Mouse (Mus musculus) liver, embryonic 12.5 days (tissue): Measurements from ENCODE around the gene Art3. TPM values are rescaled to one million over a fixed set of nuclear protein-coding genes. Genes with fewer than 3 reads are reported as not detected.

Source experiments
- ATAC-seq: fragments of 200-750 bp; cut with Nextera tagmentation; 2 replicates; pipeline ENCODE4 v1.8.0; 2017; ENCODE audit warnings: moderate number of reproducible peaks, mild to moderate bottlenecking, moderate library complexity
- H3K27ac ChIP-seq: fragments of 300-500 bp; sonication (generic); 2 replicates; pipeline ENCODE4 v1.5.1; 2016; ENCODE audit warnings: mild to moderate bottlenecking
- H3K27me3 ChIP-seq: fragments of 300-500 bp; sonication (generic); replicated peaks from 2 replicates; pipeline ENCODE4 v1.6.1; 2016; ENCODE audit warnings: mild to moderate bottlenecking, moderate library complexity
- H3K36me3 ChIP-seq: fragments of 300-500 bp; sonication (generic); 2 replicates; pipeline ENCODE4 v1.6.1; 2016; ENCODE audit warnings: mild to moderate bottlenecking, moderate library complexity
- H3K4me1 ChIP-seq: fragments of 300-500 bp; sonication (generic); 2 replicates; pipeline ENCODE4 v1.6.1; 2016
- H3K4me2 ChIP-seq: fragments of 300-500 bp; sonication (generic); 2 replicates; pipeline ENCODE4 v1.6.1; 2016; ENCODE audit warnings: mild to moderate bottlenecking, moderate library complexity
- H3K4me3 ChIP-seq: fragments of 300-500 bp; sonication (generic); 2 replicates; pipeline ENCODE4 v1.5.1; 2016; ENCODE audit warnings: mild to moderate bottlenecking, moderate library complexity
- H3K9ac ChIP-seq: fragments of 300-500 bp; sonication (generic); 2 replicates; pipeline ENCODE4 v1.6.1; 2016; ENCODE audit warnings: mild to moderate bottlenecking, moderate library complexity
- H3K9me3 ChIP-seq: fragments of 300-500 bp; sonication (generic); replicated peaks from 2 replicates; pipeline ENCODE4 v1.6.1; 2016; ENCODE audit warnings: mild to moderate bottlenecking, moderate library complexity
- WGBS: fragments of 180-500 bp; shearing (Covaris S2); methylation state at CpG from one replicate; pipeline ENCODE4 v1.1.7; 2016; ENCODE audit not compliant: insufficient replicate concordance; 5-methylcytosine and 5-hydroxymethylcytosine counted together
- polyA plus RNA-seq: library from polyadenylated mRNA; unstranded; fragments of >200 nt; fragmentation: Nextera tagmentation; extraction: Ambion mirVana; gene quantifications from 2 replicates; pipeline ENCODE4 v1.2.1, GENCODE M21; 2016

Gene Art3
- polyA plus RNA-seq, 1 experiment from 2014 or later: 1.0 TPM

DNA sequence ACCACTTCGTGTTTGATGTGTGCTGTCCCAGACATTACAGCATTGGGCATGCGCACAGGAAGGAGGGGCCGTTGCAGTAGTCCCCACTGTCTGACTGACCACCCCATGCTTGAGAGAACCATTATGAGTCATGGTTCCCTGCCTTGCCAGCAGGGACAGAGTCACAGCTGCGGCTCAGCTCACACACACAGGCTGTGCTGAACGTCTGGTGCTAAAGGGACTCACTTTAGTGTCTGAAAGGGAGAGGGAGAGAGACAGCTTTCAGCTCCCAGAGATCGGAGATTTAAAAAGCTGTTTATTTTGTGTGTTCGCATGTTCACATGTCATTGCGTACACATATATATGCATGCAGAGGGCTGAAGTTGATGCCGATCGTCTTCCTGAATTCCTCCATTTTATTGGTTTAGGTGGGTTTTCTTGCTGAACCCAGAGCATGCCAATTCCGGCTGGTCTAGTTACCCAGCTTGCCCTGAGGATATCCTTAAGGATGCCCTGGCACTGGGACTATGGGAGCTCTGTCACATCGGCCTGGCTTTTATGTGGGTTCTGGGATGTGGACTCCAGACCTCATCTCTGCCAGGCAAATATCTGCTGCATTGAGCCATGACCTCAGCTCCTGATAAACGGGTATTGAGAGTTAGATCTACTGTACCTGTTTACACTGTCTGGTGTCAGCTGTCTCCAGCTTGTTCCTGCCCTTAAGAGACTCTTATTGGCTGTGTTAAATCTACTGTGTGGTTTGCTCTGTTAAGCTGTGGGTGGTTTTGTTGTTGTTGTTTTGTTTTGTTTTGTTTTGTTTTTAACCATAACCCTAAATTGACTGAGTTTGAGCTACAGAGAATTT is 37.7 kb downstream of the Art3 start:
- WGBS: 60% methylated on average over 13 of the region's 13 CpGs
- ATAC-seq: peak; percentile 63
- Histone ChIP-seq H3K27ac (0 out of 2 replicates have a peak overlapping the region, but pooled peaks have one; percentile 8), H3K9me3 (no peaks in the 10 kb centered on the region), H3K36me3 (no peaks in the 10 kb centered on the region), H3K4me3 (no peak overlapping the region), H3K4me1 (peaks cover 20% of the 10 kb centered on the region), H3K9ac (no peak overlapping the region), H3K27me3 (peaks cover 2% of the 10 kb centered on the region; the same call in 1 of the 2 replicates), H3K4me2 (no peak overlapping the region)

DNA sequence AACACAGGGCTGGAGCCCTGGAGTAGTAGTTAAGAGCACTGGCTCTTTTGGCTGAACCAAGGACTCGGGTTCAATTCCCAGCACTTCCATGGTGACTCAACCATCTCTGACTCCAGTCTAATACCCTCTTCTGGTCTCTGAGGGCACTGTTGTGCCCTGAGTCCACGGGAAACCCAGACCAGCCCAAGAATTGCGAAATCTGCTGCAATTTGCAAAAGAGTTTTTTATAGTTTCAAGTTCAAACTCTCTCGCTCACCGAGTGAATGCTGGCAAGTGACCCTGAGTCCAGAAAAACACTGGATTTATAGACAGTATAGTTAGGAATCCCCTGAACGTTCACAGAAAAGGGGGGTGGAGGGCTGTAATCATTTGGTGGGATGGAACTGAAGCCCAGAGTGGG is 38.8 kb downstream of the Art3 start:
- WGBS: 51% methylated on average over 6 of the region's 6 CpGs
- Histone ChIP-seq H3K9ac (no peak overlapping the region), H3K9me3 (no peaks in the 10 kb centered on the region), H3K4me3 (no peak overlapping the region), H3K4me1 (peaks cover 27% of the 10 kb centered on the region), H3K4me2 (no peak overlapping the region), H3K27ac (no peak overlapping the region), H3K36me3 (no peaks in the 10 kb centered on the region), H3K27me3 (0 out of 2 replicates have a peak, but pooled peaks cover 5% of the 10 kb centered on the region)
- no peak for ATAC-seq

DNA sequence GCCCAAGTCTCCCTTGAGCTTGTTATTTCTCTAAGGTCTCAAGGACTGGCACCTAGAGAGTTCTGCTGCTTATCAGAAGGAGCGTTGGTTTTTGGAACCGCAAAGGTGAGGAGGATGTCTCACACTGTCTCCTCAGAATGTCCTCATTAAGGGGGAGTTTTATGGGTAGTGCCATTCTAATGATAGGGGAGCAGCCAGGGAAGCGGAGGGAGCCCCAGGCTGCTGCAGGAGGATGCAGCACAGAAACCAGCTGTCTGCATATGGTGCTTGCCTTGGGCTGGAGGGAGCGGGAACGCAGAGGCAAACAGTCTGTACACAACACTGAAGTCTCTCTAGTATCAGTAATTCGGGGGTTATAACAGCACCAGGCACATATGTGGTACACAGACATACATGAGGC is 39.3 kb downstream of the Art3 start:
- Histone ChIP-seq H3K4me1 (peaks cover 30% of the 10 kb centered on the region), H3K9me3 (no peaks in the 10 kb centered on the region), H3K9ac (no peak overlapping the region), H3K27me3 (0 out of 2 replicates have a peak, but pooled peaks cover 5% of the 10 kb centered on the region), H3K4me3 (no peak overlapping the region), H3K27ac (no peak overlapping the region), H3K4me2 (no peak overlapping the region), H3K36me3 (no peaks in the 10 kb centered on the region)
- ATAC-seq: no peak
- 69% methylated on average over 6 of the region's 6 CpGs for WGBS

DNA sequence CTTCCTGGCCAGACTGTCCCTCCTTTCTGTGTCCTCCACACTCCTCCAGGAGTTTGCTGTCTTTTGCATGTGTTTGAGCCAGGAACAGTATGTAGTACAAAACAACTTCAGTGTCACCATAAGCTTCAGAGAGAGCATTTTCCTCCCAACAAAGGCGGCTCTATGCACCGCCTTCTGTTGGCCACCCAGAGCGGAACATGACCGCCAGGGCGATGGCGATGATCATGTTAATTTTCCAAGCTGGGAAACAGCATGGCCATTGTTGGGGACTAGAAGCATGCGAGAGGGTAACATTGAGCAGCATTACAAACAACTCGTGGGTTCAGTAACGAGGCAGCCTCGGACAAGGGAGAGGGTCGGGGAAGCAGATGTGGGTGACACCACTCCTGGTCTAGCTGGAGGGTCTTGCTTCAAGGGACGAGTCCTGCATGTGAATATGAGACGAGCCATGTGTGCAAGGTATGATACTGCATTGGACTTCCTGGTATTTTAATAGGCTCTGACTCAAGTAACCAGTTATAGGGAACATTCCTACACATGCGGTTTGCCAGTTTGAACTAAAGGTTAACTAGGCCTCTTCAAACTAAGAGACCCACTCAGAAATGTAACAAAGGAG is 39.8 kb downstream of the Art3 start:
- H3K4me2 ChIP-seq: no peak overlapping the region
- no peak overlapping the region for H3K9ac ChIP-seq
- no peaks in the 10 kb centered on the region for H3K36me3 ChIP-seq
- WGBS: 72% methylated on average over 14 of the region's 14 CpGs
- 0 out of 2 replicates have a peak, but pooled peaks cover 5% of the 10 kb centered on the region for H3K27me3 ChIP-seq
- no peak overlapping the region for H3K4me3 ChIP-seq
- ATAC-seq: no peak
- no peaks in the 10 kb centered on the region for H3K9me3 ChIP-seq
- H3K4me1 ChIP-seq: peaks cover 35% of the 10 kb centered on the region
- no peak overlapping the region for H3K27ac ChIP-seq

DNA sequence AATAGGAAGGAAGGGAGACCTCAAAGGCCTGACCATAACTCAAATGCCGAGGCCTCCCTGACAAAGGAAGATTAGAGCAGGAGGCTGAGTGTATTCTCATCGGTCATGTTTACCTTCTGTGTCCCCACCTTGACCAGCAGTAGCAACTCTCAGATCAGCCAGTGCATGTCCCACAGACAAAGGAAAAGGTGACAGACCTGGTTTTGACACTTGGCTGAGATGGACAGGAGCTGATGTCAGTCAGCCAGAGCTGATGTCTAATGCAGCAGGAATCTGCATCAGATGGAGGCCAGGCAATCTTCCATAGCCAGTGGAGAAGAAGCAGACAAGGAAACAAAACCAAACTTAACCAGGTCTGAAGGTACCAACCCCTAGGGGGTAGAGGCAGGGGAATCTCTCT is 41.0 kb downstream of the Art3 start:
- Histone ChIP-seq H3K36me3 (no peaks in the 10 kb centered on the region), H3K4me3 (no peak overlapping the region), H3K9me3 (no peaks in the 10 kb centered on the region), H3K9ac (no peak overlapping the region), H3K4me1 (peaks cover 35% of the 10 kb centered on the region), H3K4me2 (no peak overlapping the region), H3K27ac (no peak overlapping the region), H3K27me3 (0 out of 2 replicates have a peak, but pooled peaks cover 5% of the 10 kb centered on the region)
- WGBS: 15% methylated on average over 2 of the region's 2 CpGs
- no peak for ATAC-seq

DNA sequence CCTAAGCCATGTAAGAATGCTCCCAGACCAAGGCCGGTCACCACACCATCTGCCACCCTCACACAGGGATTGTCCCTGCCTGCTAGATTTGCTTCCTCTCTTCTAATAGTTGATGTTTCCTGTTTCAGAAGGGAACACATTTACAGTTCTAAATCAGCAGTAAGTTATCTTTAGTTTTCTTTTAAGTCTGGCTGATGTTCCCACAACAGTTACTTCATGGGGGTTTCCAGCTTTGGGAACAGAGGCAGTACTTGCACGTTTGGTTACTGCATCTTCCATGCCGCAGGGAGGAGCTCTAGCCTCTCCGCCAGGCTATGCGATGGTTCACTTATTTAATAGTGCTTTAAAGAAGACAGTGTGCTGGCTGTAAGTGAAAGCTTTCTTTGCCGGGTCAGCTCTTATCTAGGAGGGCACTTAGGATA is 43.1 kb downstream of the Art3 start:
- no peaks in the 10 kb centered on the region for H3K36me3 ChIP-seq
- H3K27me3 ChIP-seq: 0 out of 2 replicates have a peak, but pooled peaks cover 5% of the 10 kb centered on the region
- H3K4me2 ChIP-seq: peak overlapping the region; percentile 25; the same call in 1 of the 2 replicates
- H3K9ac ChIP-seq: no peak overlapping the region
- peaks cover 35% of the 10 kb centered on the region for H3K4me1 ChIP-seq
- no peak overlapping the region for H3K4me3 ChIP-seq
- WGBS: 24% methylated on average over 6 of the region's 6 CpGs
- H3K27ac ChIP-seq: peak overlapping the region; percentile 31
- ATAC-seq: no peak
- no peaks in the 10 kb centered on the region for H3K9me3 ChIP-seq

DNA sequence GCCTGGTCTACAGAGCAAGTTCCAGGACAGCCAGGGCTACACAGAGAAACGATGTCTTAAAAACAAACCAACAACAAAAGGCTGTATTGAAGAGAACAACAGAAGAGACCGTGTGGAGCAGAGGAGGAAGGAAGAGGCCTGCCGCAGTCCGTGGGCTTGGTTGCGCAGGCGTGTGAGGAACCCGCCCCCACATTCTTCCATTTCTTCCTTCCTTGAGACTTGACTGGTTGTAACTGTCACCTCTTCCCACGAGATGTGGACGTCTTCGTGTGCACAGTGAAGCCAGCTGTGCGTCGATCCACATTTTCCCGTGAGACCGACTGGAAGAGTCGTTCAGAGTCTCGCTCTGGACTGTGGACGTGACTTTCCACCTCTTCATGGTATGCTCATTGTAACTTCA is 43.7 kb downstream of the Art3 start:
- Histone ChIP-seq H3K9ac (no peak overlapping the region), H3K36me3 (no peaks in the 10 kb centered on the region), H3K4me2 (peak overlapping the region; percentile 25; the same call in 1 of the 2 replicates), H3K4me1 (peaks cover 33% of the 10 kb centered on the region), H3K9me3 (no peaks in the 10 kb centered on the region), H3K27me3 (0 out of 2 replicates have a peak, but pooled peaks cover 5% of the 10 kb centered on the region), H3K4me3 (no peak overlapping the region), H3K27ac (peak overlapping the region; percentile 43)
- WGBS: 35% methylated on average over 17 of the region's 17 CpGs
- 0 out of 2 replicates have a peak, but pooled peaks have one; percentile 40 for ATAC-seq

DNA sequence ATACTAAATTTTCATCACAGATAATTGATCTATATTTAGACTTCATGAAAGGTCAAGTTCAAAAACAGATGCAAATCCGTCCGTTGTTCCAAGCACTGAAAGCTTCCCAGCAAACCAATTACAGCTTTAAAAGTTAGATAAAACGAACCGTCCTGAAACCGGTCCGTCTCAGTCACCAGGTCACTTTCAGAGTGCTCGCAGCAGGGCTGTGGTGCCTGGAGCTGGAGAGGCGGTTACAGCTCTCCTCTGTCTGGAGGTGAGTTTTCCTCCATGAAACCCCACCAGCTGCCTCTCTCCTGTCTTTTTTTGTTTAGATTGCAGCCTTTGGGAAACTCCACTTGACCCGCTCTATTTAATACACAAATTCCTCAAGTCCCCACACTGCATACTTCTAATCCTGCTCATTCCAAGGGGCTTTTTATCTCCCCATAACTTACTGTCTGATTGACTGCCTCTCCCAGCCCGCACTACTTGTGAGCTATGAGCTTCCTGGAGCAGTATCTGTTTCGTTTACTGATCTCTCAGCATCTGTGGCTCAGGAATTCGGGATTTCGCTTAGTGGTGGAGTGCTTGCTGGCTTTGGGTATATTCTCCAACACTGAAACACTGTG is 45.3 kb downstream of the Art3 start:
- Histone ChIP-seq H3K9ac (no peak overlapping the region), H3K27ac (no peak overlapping the region), H3K4me3 (no peak overlapping the region), H3K27me3 (0 out of 2 replicates have a peak, but pooled peaks cover 5% of the 10 kb centered on the region), H3K9me3 (no peaks in the 10 kb centered on the region), H3K4me2 (no peak overlapping the region), H3K4me1 (peaks cover 30% of the 10 kb centered on the region), H3K36me3 (no peaks in the 10 kb centered on the region)
- no peak for ATAC-seq
- 47% methylated on average over 13 of the region's 13 CpGs for WGBS

DNA sequence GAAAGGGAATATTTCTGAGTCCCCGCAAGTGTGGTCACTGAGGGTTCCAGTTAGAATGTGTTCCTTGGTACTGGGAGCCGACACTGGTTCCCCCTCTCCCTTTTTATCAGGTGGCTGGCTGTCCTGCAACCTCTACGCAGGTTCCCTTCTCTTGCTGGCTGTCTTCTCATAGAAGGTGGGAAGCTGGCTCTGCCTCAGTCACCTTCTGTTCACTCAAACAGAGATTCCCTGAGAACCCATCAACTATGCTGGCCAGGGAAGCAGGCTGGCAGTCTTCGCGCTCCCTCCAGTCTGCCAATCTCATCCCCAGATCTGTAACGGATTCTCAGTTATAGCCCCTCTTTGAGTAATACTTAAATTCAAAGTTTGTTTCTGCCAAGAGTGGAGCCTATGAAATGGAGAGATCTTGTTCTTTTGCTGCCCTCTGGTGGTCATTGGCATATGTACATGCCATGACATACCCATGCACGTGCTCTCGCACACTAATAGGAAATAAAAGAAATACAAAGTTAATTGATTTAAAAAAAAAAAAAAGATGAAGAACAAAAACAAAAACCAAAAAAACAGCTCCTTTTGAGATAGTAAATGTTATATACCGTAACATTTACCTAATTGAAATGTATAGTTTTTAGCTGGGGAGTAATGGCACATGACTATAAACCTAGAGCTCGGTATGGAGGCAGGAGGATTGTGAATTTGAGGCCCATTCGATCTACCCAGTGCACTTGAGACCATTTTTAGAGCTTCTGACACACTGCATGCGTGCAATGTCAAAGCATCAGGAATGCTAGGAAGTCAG is 50.1 kb downstream of the Art3 start:
- Histone ChIP-seq H3K27me3 (no peaks in the 10 kb centered on the region; the same call in 1 of the 2 replicates), H3K4me1 (peaks cover 22% of the 10 kb centered on the region), H3K36me3 (no peaks in the 10 kb centered on the region), H3K4me2 (no peak overlapping the region), H3K9ac (no peak overlapping the region), H3K27ac (no peak overlapping the region), H3K9me3 (no peaks in the 10 kb centered on the region), H3K4me3 (no peak overlapping the region)
- ATAC-seq: peak; percentile 71; the same call in 1 of the 2 replicates
- 31% methylated on average over 12 of the region's 12 CpGs for WGBS

DNA sequence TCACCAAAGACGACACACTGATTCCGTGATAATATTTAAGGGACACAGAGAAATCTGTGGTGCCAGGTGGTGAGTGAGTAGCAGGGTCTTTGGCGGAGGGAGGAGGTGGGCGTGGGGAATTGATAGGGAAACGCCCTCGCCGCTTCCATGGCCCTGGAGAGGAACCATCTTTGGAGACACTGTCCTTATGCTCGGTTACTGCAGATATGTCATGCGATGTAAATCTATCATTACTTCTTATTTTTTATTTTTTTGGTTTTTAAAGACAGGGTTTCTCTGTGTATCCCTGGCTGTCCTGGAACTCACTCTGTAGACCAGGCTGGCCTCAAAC is 50.7 kb downstream of the Art3 start:
- WGBS: 49% methylated on average over 9 of the region's 9 CpGs

DNA sequence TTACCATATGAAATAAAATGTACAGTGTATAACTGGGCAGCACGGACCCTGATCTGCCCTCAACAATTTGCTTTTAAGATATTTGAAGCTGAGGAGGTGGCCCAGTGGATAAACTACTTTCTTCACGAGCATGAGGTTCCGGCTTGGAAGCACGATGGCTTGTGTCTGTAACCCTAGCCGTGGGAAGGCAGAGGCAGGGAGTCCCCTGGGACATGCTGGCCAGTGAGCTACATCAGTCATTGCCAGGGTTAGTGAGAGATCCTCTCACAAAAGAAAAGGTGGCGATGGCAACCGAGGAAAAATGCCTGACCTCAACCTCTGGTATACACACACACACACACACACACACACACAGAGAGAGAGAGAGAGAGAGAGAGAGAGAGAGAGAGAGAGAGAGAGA is 52.1 kb downstream of the Art3 start:
- no peak overlapping the region for H3K4me3 ChIP-seq
- no peak overlapping the region for H3K9ac ChIP-seq
- H3K27me3 ChIP-seq: peaks cover 12% of the 10 kb centered on the region
- no peak overlapping the region for H3K4me2 ChIP-seq
- ATAC-seq: no peak
- 69% methylated on average over 7 of the region's 7 CpGs for WGBS
- no peaks in the 10 kb centered on the region for H3K36me3 ChIP-seq
- no peaks in the 10 kb centered on the region for H3K9me3 ChIP-seq
- peaks cover 23% of the 10 kb centered on the region for H3K4me1 ChIP-seq
- no peak overlapping the region for H3K27ac ChIP-seq

More for the DNA sequence above, 50.7 kb downstream of the Art3 start:
- Histone ChIP-seq H3K9ac (no peak overlapping the region), H3K36me3 (no peaks in the 10 kb centered on the region), H3K4me2 (no peak overlapping the region), H3K27ac (no peak overlapping the region), H3K4me3 (no peak overlapping the region), H3K9me3 (no peaks in the 10 kb centered on the region), H3K27me3 (peaks cover 2% of the 10 kb centered on the region; the same call in 1 of the 2 replicates), H3K4me1 (peaks cover 23% of the 10 kb centered on the region)
- ATAC-seq: no peak
